Mouse (Mus musculus) lung, postnatal 0 days (tissue): ENCODE data around the gene Dcn. TPM values are rescaled to one million over a fixed set of nuclear protein-coding genes. Genes with fewer than 3 reads are reported as not detected.

ENCODE experiments used
- ATAC-seq: fragments of 200-750 bp; cut with Nextera tagmentation; 2 replicates; pipeline ENCODE4 v1.8.0; 2017; ENCODE audit warnings: moderate library complexity
- DNase-seq: peaks from one replicate; pipeline ENCODE4 v3.0.0-alpha.2; 2016; ENCODE audit warnings: low spot score
- H3K27ac ChIP-seq: fragments of 300-500 bp; sonication (generic); 2 replicates; pipeline ENCODE4 v1.5.1; 2014; ENCODE audit warnings: antibody characterized with exemption, mild to moderate bottlenecking, low read length, mixed read lengths
- H3K27me3 ChIP-seq: fragments of 300-500 bp; sonication (generic); replicated peaks from 2 replicates; pipeline ENCODE4 v1.6.1; 2014; ENCODE audit warnings: low read length, mixed read lengths; ENCODE audit not compliant: insufficient read depth
- H3K36me3 ChIP-seq: fragments of 300-500 bp; sonication (generic); 2 replicates; pipeline ENCODE4 v1.6.1; 2014; ENCODE audit warnings: low read length, mixed read lengths; ENCODE audit not compliant: insufficient read depth
- H3K4me1 ChIP-seq: fragments of 300-500 bp; sonication (generic); 2 replicates; pipeline ENCODE4 v1.6.1; 2014; ENCODE audit warnings: antibody characterized with exemption, low read depth, low read length, mixed read lengths; ENCODE audit not compliant: insufficient read depth
- H3K4me2 ChIP-seq: fragments of 300-500 bp; sonication (generic); replicated peaks from 2 replicates; pipeline ENCODE4 v1.6.1; 2014; ENCODE audit warnings: low read depth, mild to moderate bottlenecking, low read length, moderate library complexity, mixed read lengths
- H3K4me3 ChIP-seq: fragments of 300-500 bp; sonication (generic); 2 replicates; pipeline ENCODE4 v1.5.1; 2014; ENCODE audit warnings: low read depth, low read length
- H3K9ac ChIP-seq: fragments of 300-500 bp; sonication (generic); replicated peaks from 2 replicates; pipeline ENCODE4 v1.6.1; 2014; ENCODE audit warnings: low read depth, mild to moderate bottlenecking
- H3K9me3 ChIP-seq: fragments of 300-500 bp; sonication (generic); 2 replicates; pipeline ENCODE4 v1.6.1; 2016; ENCODE audit warnings: low read length, mixed read lengths
- CTCF ChIP-seq: IDR thresholded peaks from 2 replicates; pipeline ENCODE4 v1.5.1; 2016; ENCODE audit warnings: antibody characterized with exemption, mild to moderate bottlenecking
- EP300 ChIP-seq: IDR thresholded peaks from 2 replicates; pipeline ENCODE4 v1.6.1; 2016; ENCODE audit warnings: antibody characterized with exemption, mild to moderate bottlenecking, control low read depth
- WGBS: fragments of 180-500 bp; shearing (Covaris S2); extraction: QIAGEN DNeasy Blood & Tissue Kit; methylation state at CpG from one replicate; pipeline ENCODE4 v1.1.7; 2014; 5-methylcytosine and 5-hydroxymethylcytosine counted together
- polyA plus RNA-seq: library from polyadenylated mRNA; unstranded; fragments of >200 nt; fragmentation: Nextera tagmentation; extraction: Ambion mirVana; gene quantifications from 2 replicates; pipeline ENCODE4 v1.2.1, GENCODE M21; 2015

Gene Dcn
- polyA plus RNA-seq, 1 experiment from 2014 or later: 35.4 TPM

DNA sequence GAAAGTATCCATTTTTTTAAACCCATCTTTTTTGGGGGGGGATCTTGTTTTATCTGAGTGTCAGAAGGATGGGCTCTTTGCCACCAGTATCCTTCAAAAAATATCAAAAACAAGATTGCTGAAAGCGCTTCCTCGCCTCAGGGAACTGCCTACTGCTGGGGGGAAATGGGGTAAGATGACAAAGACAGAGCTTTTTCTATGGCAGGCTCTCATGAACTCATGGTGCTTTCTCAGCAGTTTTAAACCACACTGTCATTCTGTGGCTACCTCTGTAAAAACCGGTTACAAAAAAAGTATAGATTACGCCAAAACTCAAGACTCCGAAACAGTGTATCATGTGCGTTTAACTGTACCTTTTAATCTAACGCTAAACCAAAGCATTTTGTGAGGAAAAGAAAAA is 22.4 kb upstream of the Dcn start:
- H3K9ac ChIP-seq: no peak overlapping the region
- DNase-seq (no peak), ATAC-seq (no peak)
- TF ChIP-seq EP300 (no peak), CTCF (no peak)
- H3K9me3 ChIP-seq: no peaks in the 10 kb centered on the region
- 84% methylated on average over 7 of the region's 7 CpGs for WGBS
- H3K4me2 ChIP-seq: no peak overlapping the region
- no peak overlapping the region for H3K4me3 ChIP-seq
- H3K4me1 ChIP-seq: no peaks in the 10 kb centered on the region
- no peaks in the 10 kb centered on the region for H3K36me3 ChIP-seq
- H3K27me3 ChIP-seq: no peaks in the 10 kb centered on the region
- H3K27ac ChIP-seq: no peak overlapping the region

- Histone ChIP-seq H3K9ac (no peak overlapping the region), H3K27ac (no peak overlapping the region), H3K36me3 (no peaks in the 10 kb centered on the region), H3K27me3 (no peaks in the 10 kb centered on the region), H3K9me3 (no peaks in the 10 kb centered on the region), H3K4me3 (no peak overlapping the region), H3K4me2 (no peak overlapping the region), H3K4me1 (no peaks in the 10 kb centered on the region)
- WGBS: 65% methylated on average over 3 of the region's 3 CpGs
- DNase-seq (no peak), ATAC-seq (no peak)
- no peak for TF ChIP-seq CTCF
- TF ChIP-seq EP300: no peak
Measured at GRCm38 (mm10) chr10:97466818-97467217, 12.6 kb upstream of the Dcn start.

DNA sequence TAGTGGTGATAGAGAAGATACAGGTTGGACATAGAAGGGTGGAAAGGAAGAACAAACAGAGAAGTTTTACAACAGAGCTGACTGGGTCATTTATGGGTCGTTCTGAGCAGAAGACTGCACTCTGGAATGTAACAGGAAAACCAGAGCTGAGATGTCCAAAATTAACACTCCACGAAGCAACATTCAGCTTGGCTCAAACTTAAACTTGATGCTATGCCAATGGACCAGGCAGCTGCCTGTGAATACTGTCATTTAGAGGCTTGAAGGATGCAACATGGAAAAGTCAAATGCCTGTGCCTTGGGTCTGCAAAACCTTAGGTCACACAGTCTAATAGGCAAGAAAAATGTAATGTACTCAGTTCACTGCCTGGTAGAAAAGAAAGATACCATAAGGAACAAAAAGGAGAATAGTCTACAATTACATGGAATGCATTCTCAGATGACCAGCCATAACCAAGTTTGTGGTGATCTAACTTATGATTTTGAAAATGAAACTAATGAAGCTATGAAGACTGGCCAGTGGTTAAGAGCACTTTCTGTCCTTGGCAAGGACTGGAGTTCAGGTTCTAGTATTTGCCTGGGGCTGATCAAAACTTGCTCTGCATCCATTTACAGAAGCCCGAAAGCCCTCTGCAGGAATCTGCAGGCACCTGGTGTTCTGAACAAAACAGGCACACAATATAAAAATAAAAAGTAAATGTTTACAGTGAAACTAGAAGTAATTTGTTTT is 9.8 kb upstream of the Dcn start:
- Histone ChIP-seq H3K4me2 (no peak overlapping the region), H3K9ac (no peak overlapping the region), H3K27ac (no peak overlapping the region), H3K27me3 (no peaks in the 10 kb centered on the region), H3K4me3 (no peak overlapping the region), H3K36me3 (no peaks in the 10 kb centered on the region), H3K9me3 (no peaks in the 10 kb centered on the region), H3K4me1 (no peaks in the 10 kb centered on the region)
- DNase-seq (peak; percentile 34), ATAC-seq (0 out of 2 replicates have a peak, but pooled peaks have one; percentile 26)
- WGBS: 34% methylated on average over 3 of the region's 3 CpGs
- no peak for TF ChIP-seq CTCF
- TF ChIP-seq EP300: no peak

GRCm38 (mm10) chr10:97475460-97475859 is 3.9 kb upstream of the Dcn start:
- Histone ChIP-seq H3K4me2 (no peak overlapping the region), H3K4me3 (no peak overlapping the region), H3K27ac (no peak overlapping the region), H3K36me3 (no peaks in the 10 kb centered on the region), H3K9me3 (no peaks in the 10 kb centered on the region), H3K9ac (no peak overlapping the region), H3K27me3 (no peaks in the 10 kb centered on the region), H3K4me1 (no peaks in the 10 kb centered on the region; the same call in 1 of the 2 replicates)
- WGBS: 36% methylated on average over 6 of the region's 6 CpGs
- no peak for TF ChIP-seq EP300
- no peak for TF ChIP-seq CTCF
- ATAC-seq (no peak), DNase-seq (no peak)

- H3K4me3 ChIP-seq: no peak overlapping the region
- TF ChIP-seq CTCF (no peak), EP300 (no peak)
- no peaks in the 10 kb centered on the region for H3K36me3 ChIP-seq
- no peak overlapping the region for H3K4me2 ChIP-seq
- ATAC-seq (no peak), DNase-seq (no peak)
- H3K27ac ChIP-seq: no peak overlapping the region
- H3K9ac ChIP-seq: no peak overlapping the region
- H3K9me3 ChIP-seq: no peaks in the 10 kb centered on the region
- WGBS: 48% methylated on average over 3 of the region's 3 CpGs
- no peaks in the 10 kb centered on the region; the same call in 1 of the 2 replicates for H3K4me1 ChIP-seq
- H3K27me3 ChIP-seq: no peaks in the 10 kb centered on the region
Measured at GRCm38 (mm10) chr10:97478259-97478658, 1.1 kb upstream of the Dcn start.

GRCm38 (mm10) chr10:97482150-97482549 is 2.7 kb downstream of the Dcn start:
- Histone ChIP-seq H3K9ac (no peak overlapping the region), H3K27ac (no peak overlapping the region), H3K36me3 (no peaks in the 10 kb centered on the region), H3K4me2 (no peak overlapping the region), H3K4me1 (no peaks in the 10 kb centered on the region; the same call in 1 of the 2 replicates), H3K27me3 (no peaks in the 10 kb centered on the region), H3K4me3 (no peak overlapping the region), H3K9me3 (no peaks in the 10 kb centered on the region)
- ATAC-seq (no peak), DNase-seq (no peak)
- TF ChIP-seq CTCF (no peak), EP300 (no peak)
- 86% methylated on average over 5 of the region's 5 CpGs for WGBS
